Mouse (Mus musculus): ENCODE data around the gene Sox6. TPM values are rescaled to one million over a fixed set of nuclear protein-coding genes. Genes with fewer than 3 reads are reported as not detected.

Sox6 gene
- polyA plus RNA-seq (2015; fragmentation: Nextera tagmentation; extraction: Ambion mirVana): 5.0 and 6.6 TPM in 2 replicates

GRCm38 (mm10) chr7:116038511-116038910 is at the start of gene Sox6:
Sox6 (minus strand) TSS chr7:116038796.

GRCm38 (mm10) chr7:116084366-116084765 is 45.8 kb upstream of the Sox6 start, which contains the start of gene Gm4353:
Gm4353 (minus strand) TSS chr7:116084635.

DNA sequence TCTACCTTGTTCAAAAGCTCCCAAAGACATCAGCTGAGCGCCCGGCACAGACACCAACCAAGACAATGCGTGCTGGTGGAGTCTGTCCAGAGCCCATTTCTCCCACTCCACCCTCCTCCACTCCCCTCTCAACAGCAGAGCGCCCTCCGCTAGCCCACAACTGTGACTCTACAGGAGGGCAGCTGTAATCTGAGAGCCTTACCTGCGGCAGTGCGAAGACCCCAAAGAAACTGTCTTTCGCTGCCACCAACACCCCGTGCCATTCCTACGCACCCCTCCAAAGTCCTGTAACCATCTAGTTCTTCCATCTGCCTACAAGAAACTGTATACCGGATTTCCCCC is 571 bp upstream of the Sox6 start, which contains the start of gene 1110004F10Rik:
Gene 1110004F10Rik (plus strand): TSS at position 202 of the 342 bp plus-strand sequence.

Other genes starting within 250 kb of the Sox6 start
- 143 and 154 TPM in 2 replicates for gene 1110004F10Rik, start 601 bp upstream of the Sox6 start, polyA plus RNA-seq (2015; fragmentation: Nextera tagmentation; extraction: Ambion mirVana)
- 0.08 and 0.71 TPM in 2 replicates for gene Gm4353, start 45.8 kb upstream of the Sox6 start, polyA plus RNA-seq (2015; fragmentation: Nextera tagmentation; extraction: Ambion mirVana)